16 mouse cellular contexts compared by ENCODE assay signal in the genomic region with DNA sequence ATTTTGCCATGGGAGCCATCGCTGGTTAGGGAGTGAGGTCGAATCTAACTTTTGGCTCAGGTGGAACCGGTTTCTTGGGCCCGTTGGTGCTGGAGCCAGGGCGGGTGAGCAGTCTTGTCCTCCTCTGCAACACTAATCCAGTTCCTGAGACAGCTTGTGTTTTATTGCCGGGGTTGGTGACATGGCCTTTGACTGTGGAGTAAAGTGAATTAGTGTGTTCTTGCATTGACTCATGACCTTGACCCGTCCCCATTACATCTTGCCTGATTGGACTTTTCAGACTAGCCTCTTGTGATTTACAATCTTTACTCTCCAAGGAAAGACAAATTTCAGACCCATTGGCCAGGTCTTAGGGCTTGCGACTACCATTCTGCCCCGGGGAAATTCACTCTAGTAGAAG.
DNase-seq lines count a peak whose midpoint lies in the region; ATAC-seq lines count a peak whose summit lies in the region.
"Had no signal": no experiment of that assay in that cellular context is flagged by ENCODE, and none has a peak within 500 bp of the region (broad histone marks: within the 10 kb centered on the region; RNA-seq: fewer than 3 reads in every experiment).

No protein-coding gene starts in this region.

- no peak overlapping the region for H3K4me2 ChIP-seq in neural tube, embryonic 15.5 days
- H3K4me2 ChIP-seq in heart, embryonic 12.5 days = no peak overlapping the region
- H3K4me2 ChIP-seq: embryonic facial prominence, embryonic 15.5 days; hindbrain, embryonic 14.5 days; intestine, embryonic 15.5 days; limb, embryonic 13.5 days; liver, embryonic 15.5 days had no signal

- H3K9ac ChIP-seq in neural tube, embryonic 15.5 days (replicated peaks) = no peak overlapping the region
- H3K9ac ChIP-seq in heart, embryonic 12.5 days = no peak overlapping the region
- H3K9ac ChIP-seq: embryonic facial prominence, embryonic 15.5 days; hindbrain, embryonic 14.5 days; intestine, embryonic 15.5 days; limb, embryonic 13.5 days; liver, embryonic 15.5 days had no signal

- intact Hi-C loops in left cerebral cortex, postnatal 36 days (cut with DNase I) = no loop called here

- no peak for ATAC-seq in neural tube, embryonic 15.5 days (ENCODE audit: low FRiP score)
- no peak for ATAC-seq in heart, embryonic 12.5 days (ENCODE audit: insufficient number of reproducible peaks, low FRiP score)
- ATAC-seq: intestine, embryonic 15.5 days; lung, postnatal 0 days had no signal

- H3K27ac ChIP-seq in neural tube, embryonic 15.5 days (replicated peaks) = no peak overlapping the region
- no peak overlapping the region for H3K27ac ChIP-seq in heart, embryonic 12.5 days (ENCODE audit: poor library complexity, severe bottlenecking)
- H3K27ac ChIP-seq: embryonic facial prominence, embryonic 15.5 days; forebrain, embryonic 10.5 days; hindbrain, embryonic 14.5 days; intestine, embryonic 15.5 days; left cerebral cortex, adult 2 months; limb, embryonic 13.5 days; liver, embryonic 15.5 days had no signal

- H3K4me3 ChIP-seq in neural tube, embryonic 15.5 days (replicated peaks) = no peak overlapping the region
- H3K4me3 ChIP-seq in heart, embryonic 12.5 days = no peak overlapping the region
- H3K4me3 ChIP-seq: embryonic facial prominence, embryonic 15.5 days; forebrain, embryonic 10.5 days; intestine, embryonic 15.5 days; left cerebral cortex, adult 2 months; limb, embryonic 13.5 days; liver, embryonic 15.5 days had no signal

- DNase-seq in neural tube, embryonic 10.5 days (ENCODE audit: extremely low spot score, low spot score) = peak; percentile 28
- peak; percentile 63 for DNase-seq in embryo, embryonic 10.5 days (ENCODE audit: low spot score)
- peak; percentile 22 to 34 for DNase-seq in kidney, postnatal 36 days
- DNase-seq in cerebellum, postnatal 4 days (ENCODE audit: low spot score in 2 of 2) = no peak
- no peak for DNase-seq in left cerebral cortex, postnatal 36 days (ENCODE audit: low spot score in 2 of 2)
- DNase-seq: right cerebral cortex, postnatal 14 days had no signal

- H3K4me1 ChIP-seq in neural tube, embryonic 15.5 days = 0 out of 2 replicates have a peak, but pooled peaks cover 4% of the 10 kb centered on the region
- H3K4me1 ChIP-seq in heart, embryonic 12.5 days (replicated peaks) = no peaks in the 10 kb centered on the region
- H3K4me1 ChIP-seq: embryonic facial prominence, embryonic 15.5 days; forebrain, embryonic 10.5 days; intestine, embryonic 15.5 days; liver, embryonic 15.5 days had no signal

- 67% methylated on average over 9 of the region's 9 CpGs for WGBS in neural tube, embryonic 15.5 days
- WGBS in heart, embryonic 12.5 days = 91% methylated on average over 9 of the region's 9 CpGs

- no peaks in the 10 kb centered on the region for H3K27me3 ChIP-seq in neural tube, embryonic 15.5 days (replicated peaks)
- H3K27me3 ChIP-seq in heart, embryonic 12.5 days (replicated peaks) = no peaks in the 10 kb centered on the region
- H3K27me3 ChIP-seq: embryonic facial prominence, embryonic 15.5 days; intestine, embryonic 15.5 days; limb, embryonic 13.5 days; liver, embryonic 15.5 days had no signal

- no peaks in the 10 kb centered on the region for H3K36me3 ChIP-seq in neural tube, embryonic 15.5 days
- no peaks in the 10 kb centered on the region for H3K36me3 ChIP-seq in heart, embryonic 12.5 days
- H3K36me3 ChIP-seq: embryonic facial prominence, embryonic 15.5 days; forebrain, embryonic 10.5 days; intestine, embryonic 15.5 days; limb, embryonic 13.5 days; liver, embryonic 15.5 days had no signal

- H3K9me3 ChIP-seq in neural tube, embryonic 15.5 days (replicated peaks) = no peaks in the 10 kb centered on the region
- no peaks in the 10 kb centered on the region for H3K9me3 ChIP-seq in heart, embryonic 12.5 days (replicated peaks)
- H3K9me3 ChIP-seq: embryonic facial prominence, embryonic 15.5 days; forebrain, embryonic 10.5 days; intestine, embryonic 15.5 days; limb, embryonic 13.5 days; liver, embryonic 15.5 days had no signal

Comparison
In these comparisons a context has a peak if more than half of its experiments do, and no peak if none do; other contexts are left out.
1. DNase-seq: peak in neural tube, embryonic 10.5 days (single experiment), embryo, embryonic 10.5 days (single experiment) and kidney, postnatal 36 days (2 of 2); none in cerebellum, postnatal 4 days (0 of 2) and left cerebral cortex, postnatal 36 days (0 of 2).